Mouse (Mus musculus): ENCODE data around the gene Ces4a. TPM values are rescaled to one million over a fixed set of nuclear protein-coding genes. Genes with fewer than 3 reads are reported as not detected.
"Not testable (repeated sequence)": the region's sequence is repeated elsewhere in the genome, so short reads cannot be mapped to it uniquely, and the experiment has no call there.

The Ces4a gene
- polyA plus RNA-seq, 1 experiment from 2014 or later: not detected

- Histone ChIP-seq H3K27me3 (no peaks in the 10 kb centered on the region), H3K9me3 (no peaks in the 10 kb centered on the region), H3K4me2 (peak within 1 kb of the TSS; percentile 66), H3K4me1 (peaks cover 19% of the 10 kb centered on the region), H3K27ac (peak within 1 kb of the TSS; percentile 97), H3K4me3 (replicated peaks) (peak within 1 kb of the TSS; percentile 89), H3K36me3 (replicated peaks) (no peaks in the 10 kb centered on the region), H3K9ac (peak within 1 kb of the TSS; percentile 92)
- under 1% methylated on average over 71 of the region's 86 CpGs for WGBS
- peak; percentile 94 for ATAC-seq (ENCODE audit: low FRiP score)
Observed at GRCm38 (mm10) chr8:105170381-105171115, 38.9 kb downstream of the Ces4a start, which contains the start of gene Cbfb. Gene Cbfb (plus strand): TSS chr8:105170674.

DNA sequence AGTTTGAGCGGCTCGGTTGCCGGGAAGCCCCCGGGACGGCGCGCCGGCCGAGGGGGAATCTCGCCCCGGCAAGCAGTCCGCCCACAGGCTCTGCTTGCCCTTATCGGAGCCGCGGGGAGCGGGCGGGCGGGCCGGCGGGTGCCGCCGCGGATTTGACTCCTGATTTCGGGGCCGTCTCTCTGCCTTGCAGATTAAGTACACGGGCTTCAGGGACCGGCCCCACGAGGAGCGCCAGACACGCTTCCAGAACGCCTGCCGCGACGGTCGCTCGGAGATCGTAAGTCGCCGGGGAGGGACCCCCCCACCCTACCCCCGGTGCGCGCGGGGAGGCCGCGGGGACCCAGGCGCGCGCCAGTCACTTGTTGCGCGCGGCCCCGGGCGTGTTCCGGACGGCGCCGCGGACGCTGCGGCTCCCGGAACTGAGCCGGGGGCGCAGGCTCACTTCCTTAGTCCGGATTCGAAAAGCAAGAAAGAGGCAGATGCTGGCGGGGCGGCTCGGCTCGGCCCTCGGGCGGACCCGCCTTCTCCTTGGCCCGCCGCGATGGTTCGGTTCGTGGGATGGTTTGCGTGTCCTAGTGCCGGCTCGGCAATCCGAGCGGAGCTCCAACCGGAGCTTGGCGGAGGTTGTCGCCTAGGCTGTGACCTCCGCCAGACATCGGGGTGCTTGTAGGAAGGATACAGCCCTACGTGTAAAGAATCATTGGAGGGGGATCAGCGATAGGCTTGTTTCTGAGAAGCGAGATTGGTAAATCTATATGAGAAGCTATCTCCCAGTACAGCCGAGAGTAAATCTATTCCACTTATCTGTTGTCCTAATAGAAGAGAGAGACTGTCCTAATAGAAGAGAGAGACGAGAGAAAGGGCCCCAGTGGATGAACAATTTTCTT lies 39.8 kb downstream of the Ces4a start:
- H3K36me3 ChIP-seq (replicated peaks): peaks cover 5% of the 10 kb centered on the region
- H3K4me3 ChIP-seq (replicated peaks): peak overlapping the region; percentile 89
- no peaks in the 10 kb centered on the region for H3K27me3 ChIP-seq
- no peaks in the 10 kb centered on the region for H3K9me3 ChIP-seq
- ATAC-seq (ENCODE audit: low FRiP score): peak; percentile 46
- H3K4me2 ChIP-seq: peak overlapping the region; percentile 66
- peak overlapping the region; percentile 92 for H3K9ac ChIP-seq
- H3K27ac ChIP-seq: peak overlapping the region; percentile 97
- H3K4me1 ChIP-seq: peaks cover 19% of the 10 kb centered on the region
- WGBS: under 1% methylated on average over 82 of the region's 92 CpGs

DNA sequence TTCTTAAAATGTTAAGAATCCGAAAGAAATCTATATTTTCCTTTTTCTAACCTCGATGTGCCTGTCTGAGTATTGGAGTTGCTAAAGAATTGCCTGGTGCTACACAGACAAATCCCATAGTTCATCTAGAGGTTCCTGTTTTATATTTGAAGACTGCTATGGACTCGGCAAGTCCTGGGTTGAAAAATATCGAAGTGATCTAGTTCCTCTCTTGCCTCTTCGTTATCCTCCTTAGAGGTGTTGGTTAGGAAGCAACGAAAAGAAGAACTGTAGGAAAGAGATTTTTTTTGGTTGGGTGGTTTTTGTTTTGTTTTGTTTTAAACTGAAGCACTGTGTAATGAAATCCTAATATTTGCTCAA lies 40.4 kb downstream of the Ces4a start:
- ATAC-seq (ENCODE audit: low FRiP score): no peak
- WGBS: 24% methylated on average over 6 of the region's 6 CpGs
- H3K36me3 ChIP-seq (replicated peaks): peaks cover 11% of the 10 kb centered on the region
- H3K27ac ChIP-seq: no peak overlapping the region
- no peaks in the 10 kb centered on the region for H3K9me3 ChIP-seq
- peak overlapping the region; percentile 89 for H3K4me3 ChIP-seq (replicated peaks)
- no peaks in the 10 kb centered on the region for H3K27me3 ChIP-seq
- peaks cover 19% of the 10 kb centered on the region for H3K4me1 ChIP-seq
- peak overlapping the region; percentile 92 for H3K9ac ChIP-seq
- H3K4me2 ChIP-seq: peak overlapping the region; percentile 66

- ATAC-seq (ENCODE audit: low FRiP score); H3K4me2 ChIP-seq; H3K27ac ChIP-seq; H3K27me3 ChIP-seq; H3K9me3 ChIP-seq; H3K9ac ChIP-seq; H3K4me3 ChIP-seq (replicated peaks): not testable (repeated sequence)
- Histone ChIP-seq H3K36me3 (replicated peaks) (peaks cover 21% of the 10 kb centered on the region), H3K4me1 (peaks cover 16% of the 10 kb centered on the region)
- WGBS: 91% methylated on average over 3 of the region's 3 CpGs
Observed at GRCm38 (mm10) chr8:105175287-105175686, 43.7 kb downstream of the Ces4a start.

DNA sequence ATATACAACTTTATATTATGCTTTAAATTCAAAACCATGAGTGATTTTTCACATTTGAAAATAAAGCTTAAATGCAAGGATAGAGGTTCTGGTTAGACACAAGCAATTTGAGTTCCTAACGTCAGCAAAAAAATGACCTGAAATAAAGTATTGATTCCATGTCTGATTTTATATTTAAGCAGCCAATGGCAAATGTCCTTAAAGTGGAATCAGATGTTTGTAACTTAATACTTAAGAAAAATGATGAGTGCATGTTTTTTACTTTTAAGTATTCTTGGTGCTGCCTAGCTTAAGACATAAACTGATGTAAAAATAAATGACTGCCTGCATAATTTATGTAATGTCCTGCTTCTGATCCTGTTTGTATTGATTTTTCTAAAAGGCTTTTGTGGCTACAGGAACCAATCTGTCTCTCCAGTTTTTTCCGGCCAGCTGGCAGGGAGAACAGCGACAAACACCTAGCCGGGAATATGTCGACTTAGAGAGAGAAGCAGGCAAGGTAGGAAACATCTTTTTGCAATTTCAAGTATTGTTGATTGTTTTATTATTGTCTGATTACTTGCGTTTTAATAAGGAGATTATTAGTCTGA lies 46.7 kb downstream of the Ces4a start:
- H3K9me3 ChIP-seq: no peaks in the 10 kb centered on the region
- H3K4me1 ChIP-seq: peaks cover 5% of the 10 kb centered on the region
- no peak overlapping the region for H3K4me2 ChIP-seq
- H3K36me3 ChIP-seq (replicated peaks): peaks cover 39% of the 10 kb centered on the region
- H3K4me3 ChIP-seq (replicated peaks): no peak overlapping the region
- H3K27me3 ChIP-seq: no peaks in the 10 kb centered on the region
- no peak for ATAC-seq (ENCODE audit: low FRiP score)
- no peak overlapping the region for H3K27ac ChIP-seq
- H3K9ac ChIP-seq: no peak overlapping the region
- 89% methylated on average over 6 of the region's 6 CpGs for WGBS

GRCm38 (mm10) chr8:105182201-105182600 lies 50.6 kb downstream of the Ces4a start:
- Histone ChIP-seq H3K9ac (no peak overlapping the region), H3K27me3 (no peaks in the 10 kb centered on the region), H3K4me1 (no peaks in the 10 kb centered on the region), H3K4me3 (replicated peaks) (no peak overlapping the region), H3K27ac (no peak overlapping the region), H3K9me3 (no peaks in the 10 kb centered on the region), H3K36me3 (replicated peaks) (peaks cover 32% of the 10 kb centered on the region), H3K4me2 (no peak overlapping the region)
- WGBS: 77% methylated on average over 1 of the region's 1 CpGs
- ATAC-seq (ENCODE audit: low FRiP score): no peak

DNA sequence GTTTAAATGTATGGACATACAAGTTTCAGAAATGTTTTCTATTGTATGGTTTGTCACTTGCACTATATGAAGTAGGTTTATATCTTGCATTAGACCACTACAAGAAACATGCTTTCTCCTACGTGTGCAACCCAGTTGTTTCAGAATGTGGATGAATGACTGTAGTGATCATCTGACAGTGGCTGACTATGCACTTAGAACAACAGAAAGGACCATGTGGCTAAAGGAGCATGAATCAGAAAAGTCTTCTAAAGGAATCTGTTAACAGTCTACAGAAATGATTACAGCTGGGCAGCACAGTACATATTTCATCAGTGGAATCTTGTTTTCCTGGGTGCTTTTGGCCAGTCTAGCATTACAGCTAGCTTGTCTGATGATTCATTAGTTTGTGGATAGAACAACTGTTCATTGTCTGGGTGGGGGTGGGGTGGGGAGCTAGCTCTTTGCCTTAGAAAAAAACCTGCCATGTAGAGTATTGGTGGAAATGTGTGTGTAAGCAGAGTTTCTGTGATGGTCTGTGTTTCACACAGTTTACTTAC lies 54.9 kb downstream of the Ces4a start:
- no peaks in the 10 kb centered on the region for H3K9me3 ChIP-seq
- H3K36me3 ChIP-seq (replicated peaks): peaks cover 22% of the 10 kb centered on the region; the same call in 1 of the 2 replicates
- H3K27me3 ChIP-seq: no peaks in the 10 kb centered on the region
- H3K4me3 ChIP-seq (replicated peaks): no peak overlapping the region
- H3K4me2 ChIP-seq: no peak overlapping the region
- H3K4me1 ChIP-seq: no peaks in the 10 kb centered on the region
- WGBS: 67% methylated on average over 1 of the region's 1 CpGs
- ATAC-seq (ENCODE audit: low FRiP score): no peak
- no peak overlapping the region for H3K9ac ChIP-seq
- no peak overlapping the region for H3K27ac ChIP-seq

- H3K4me1 ChIP-seq: no peaks in the 10 kb centered on the region
- no peak for ATAC-seq (ENCODE audit: low FRiP score)
- peaks cover 33% of the 10 kb centered on the region for H3K36me3 ChIP-seq (replicated peaks)
- no peak overlapping the region for H3K4me2 ChIP-seq
- H3K27ac ChIP-seq: no peak overlapping the region
- H3K9ac ChIP-seq: no peak overlapping the region
- H3K4me3 ChIP-seq (replicated peaks): no peak overlapping the region
- 96% methylated on average over 5 of the region's 5 CpGs for WGBS
- no peaks in the 10 kb centered on the region for H3K9me3 ChIP-seq
- H3K27me3 ChIP-seq: no peaks in the 10 kb centered on the region
Observed at GRCm38 (mm10) chr8:105192182-105192581, 60.6 kb downstream of the Ces4a start.

Other genes starting within 250 kb of the Ces4a start
- not detected in 2 replicates for gene Ces2e, start 205.5 kb upstream of the Ces4a start, polyA plus RNA-seq (2016; fragmentation: Nextera tagmentation; extraction: Ambion mirVana)
- gene Ces2f, start 184.4 kb upstream of the Ces4a start, polyA plus RNA-seq (2016; fragmentation: Nextera tagmentation; extraction: Ambion mirVana): not detected in 2 replicates
- not detected in 2 replicates for gene Ces2g, start 170.1 kb upstream of the Ces4a start, polyA plus RNA-seq (2016; fragmentation: Nextera tagmentation; extraction: Ambion mirVana)
- gene Ces2h, start 130.9 kb upstream of the Ces4a start, polyA plus RNA-seq (2016; fragmentation: Nextera tagmentation; extraction: Ambion mirVana): not detected in 2 replicates
- gene Ces3a, start 83.2 kb upstream of the Ces4a start, polyA plus RNA-seq (2016; fragmentation: Nextera tagmentation; extraction: Ambion mirVana): not detected in 2 replicates
- not detected in 2 replicates for gene Ces3b, start 48.0 kb upstream of the Ces4a start, polyA plus RNA-seq (2016; fragmentation: Nextera tagmentation; extraction: Ambion mirVana)
- gene Cbfb, start 38.9 kb downstream of the Ces4a start, polyA plus RNA-seq (2016; fragmentation: Nextera tagmentation; extraction: Ambion mirVana): 58.3 and 60.0 TPM in 2 replicates
- gene D230025D16Rik, start 93.3 kb downstream of the Ces4a start, polyA plus RNA-seq (2016; fragmentation: Nextera tagmentation; extraction: Ambion mirVana): 26.5 and 27.8 TPM in 2 replicates
- gene B3gnt9, start 123.4 kb downstream of the Ces4a start, polyA plus RNA-seq (2016; fragmentation: Nextera tagmentation; extraction: Ambion mirVana): 3.3 and 4.5 TPM in 2 replicates
- 10.8 and 11.0 TPM in 2 replicates for gene Tradd, start 132.8 kb downstream of the Ces4a start, polyA plus RNA-seq (2016; fragmentation: Nextera tagmentation; extraction: Ambion mirVana)
- gene Fbxl8, start 132.8 kb downstream of the Ces4a start, polyA plus RNA-seq (2016; fragmentation: Nextera tagmentation; extraction: Ambion mirVana): 0.54 and 0.68 TPM in 2 replicates
- gene Hsf4, start 138.0 kb downstream of the Ces4a start, polyA plus RNA-seq (2016; fragmentation: Nextera tagmentation; extraction: Ambion mirVana): 0.11 TPM in 1 of 2 replicates, not detected in the other
- gene Nol3, start 144.3 kb downstream of the Ces4a start, polyA plus RNA-seq (2016; fragmentation: Nextera tagmentation; extraction: Ambion mirVana): 3.3 TPM in 2 replicates
- 47.6 and 53.0 TPM in 2 replicates for gene 4931428F04Rik, start 158.1 kb downstream of the Ces4a start, polyA plus RNA-seq (2016; fragmentation: Nextera tagmentation; extraction: Ambion mirVana)
- 10.4 and 11.2 TPM in 2 replicates for gene Exoc3l, start 164.3 kb downstream of the Ces4a start, polyA plus RNA-seq (2016; fragmentation: Nextera tagmentation; extraction: Ambion mirVana)
- gene E2f4, start 165.9 kb downstream of the Ces4a start, polyA plus RNA-seq (2016; fragmentation: Nextera tagmentation; extraction: Ambion mirVana): 79.1 and 80.1 TPM in 2 replicates
- 1.3 and 1.4 TPM in 2 replicates for gene Elmo3, start 173.8 kb downstream of the Ces4a start, polyA plus RNA-seq (2016; fragmentation: Nextera tagmentation; extraction: Ambion mirVana)
- 0.78 and 1.1 TPM in 2 replicates for gene Lrrc29, start 194.5 kb downstream of the Ces4a start, polyA plus RNA-seq (2016; fragmentation: Nextera tagmentation; extraction: Ambion mirVana)
- 87.5 and 89.7 TPM in 2 replicates for gene Tmem208, start 194.6 kb downstream of the Ces4a start, polyA plus RNA-seq (2016; fragmentation: Nextera tagmentation; extraction: Ambion mirVana)
- gene Fhod1, start 216.2 kb downstream of the Ces4a start, polyA plus RNA-seq (2016; fragmentation: Nextera tagmentation; extraction: Ambion mirVana): 1.4 and 1.6 TPM in 2 replicates
- 5.6 and 6.4 TPM in 2 replicates for gene Slc9a5, start 217.0 kb downstream of the Ces4a start, polyA plus RNA-seq (2016; fragmentation: Nextera tagmentation; extraction: Ambion mirVana)
- gene Plekhg4, start 241.5 kb downstream of the Ces4a start, polyA plus RNA-seq (2016; fragmentation: Nextera tagmentation; extraction: Ambion mirVana): 1.2 TPM in 2 replicates